Mouse (Mus musculus) midbrain, embryonic 11.5 days (tissue): ENCODE data around the gene Rcvrn. TPM values are rescaled to one million over a fixed set of nuclear protein-coding genes. Genes with fewer than 3 reads are reported as not detected.
A peak's percentile ranks its signal among the peaks of the same experiment; 100 is the strongest.

Source experiments
- ATAC-seq: fragments of 200-750 bp; cut with Nextera tagmentation; 2 replicates; pipeline ENCODE4 v1.8.0; 2017; ENCODE audit warnings: moderate TSS enrichment, moderate library complexity; ENCODE audit not compliant: low FRiP score
- DNase-seq: peaks from one replicate; pipeline ENCODE4 v3.0.0; 2015; ENCODE audit warnings: low spot score; ENCODE audit errors: missing footprints
- H3K27ac ChIP-seq: fragments of 300-500 bp; sonication (generic); 2 replicates; pipeline ENCODE4 v1.5.1; 2014; ENCODE audit warnings: low read depth, low read length
- H3K27me3 ChIP-seq: fragments of 300-500 bp; sonication (generic); 2 replicates; pipeline ENCODE4 v1.6.1; 2014; ENCODE audit warnings: mild to moderate bottlenecking, low read length, moderate library complexity, mixed read lengths; ENCODE audit not compliant: control insufficient read depth, insufficient read depth
- H3K36me3 ChIP-seq: fragments of 300-500 bp; sonication (generic); 2 replicates; pipeline ENCODE4 v1.6.1; 2014; ENCODE audit warnings: mild to moderate bottlenecking, low read length, moderate library complexity, mixed read lengths; ENCODE audit not compliant: control insufficient read depth, insufficient read depth
- H3K4me1 ChIP-seq: fragments of 300-500 bp; sonication (generic); 2 replicates; pipeline ENCODE4 v1.6.1; 2014; ENCODE audit warnings: low read length; ENCODE audit not compliant: control insufficient read depth, insufficient read depth
- H3K4me2 ChIP-seq: fragments of 300-500 bp; sonication (generic); 2 replicates; pipeline ENCODE4 v1.6.1; 2014; ENCODE audit warnings: mild to moderate bottlenecking, moderate library complexity
- H3K4me3 ChIP-seq: fragments of 300-500 bp; sonication (generic); 2 replicates; pipeline ENCODE4 v1.5.1; 2014; ENCODE audit warnings: low read depth, low read length
- H3K9ac ChIP-seq: fragments of 300-500 bp; sonication (generic); 2 replicates; pipeline ENCODE4 v1.6.1; 2014; ENCODE audit warnings: low read length
- H3K9me3 ChIP-seq: fragments of 300-500 bp; sonication (generic); 2 replicates; pipeline ENCODE4 v1.6.1; 2016; ENCODE audit warnings: low read length; ENCODE audit not compliant: control insufficient read depth
- WGBS: fragments of 180-500 bp; shearing (Covaris S2); extraction: QIAGEN DNeasy Blood & Tissue Kit; methylation state at CpG from one replicate; pipeline ENCODE4 v1.1.7; 2014; 5-methylcytosine and 5-hydroxymethylcytosine counted together
- polyA plus RNA-seq: library from polyadenylated mRNA; unstranded; fragments of >200 nt; fragmentation: Nextera tagmentation; extraction: Ambion mirVana; gene quantifications from 2 replicates; pipeline ENCODE4 v1.2.1, GENCODE M21; 2014

Gene Rcvrn
- polyA plus RNA-seq, result not detected in 2 replicates

DNA sequence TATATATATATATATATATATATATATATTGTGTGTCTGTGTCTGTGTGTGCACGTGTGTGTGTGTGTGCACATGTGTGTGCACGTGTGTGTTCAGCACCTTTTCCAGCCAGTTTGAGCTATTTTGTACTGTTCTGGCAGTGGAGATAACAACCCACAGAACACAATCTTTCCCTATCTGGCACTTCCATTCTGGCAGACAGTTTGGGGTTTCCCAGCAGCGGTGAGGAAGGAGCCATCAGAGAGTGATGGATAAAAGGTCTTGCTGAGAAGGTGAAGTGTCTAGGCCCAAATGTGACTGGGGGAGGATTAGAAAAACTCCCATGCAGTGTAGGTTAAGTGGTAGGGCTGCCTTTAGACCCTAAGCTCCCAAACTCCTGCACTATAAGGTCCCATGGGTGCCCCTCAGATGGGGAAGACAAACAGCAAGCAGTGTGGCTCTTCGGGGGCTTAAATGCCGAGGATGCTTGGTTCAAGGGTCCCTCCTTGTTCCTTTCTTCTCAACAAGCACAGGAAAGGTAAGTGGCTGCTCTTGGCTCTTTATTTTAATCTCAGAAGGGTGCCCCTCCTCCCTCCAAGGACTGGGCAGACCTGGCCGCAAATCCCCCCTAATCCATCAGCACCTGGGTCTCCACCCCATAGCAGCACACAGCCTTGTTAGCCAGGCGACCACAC is at the start of gene Rcvrn:
TSS of gene Rcvrn (plus strand) at position 624 of the 674 bp plus-strand sequence.
- Histone ChIP-seq H3K4me1 (no peaks in the 10 kb centered on the region), H3K4me3 (no peak within 1 kb of the TSS), H3K4me2 (no peak within 1 kb of the TSS), H3K9ac (no peak within 1 kb of the TSS), H3K9me3 (no peaks in the 10 kb centered on the region), H3K36me3 (no peaks in the 10 kb centered on the region), H3K27me3 (no peaks in the 10 kb centered on the region), H3K27ac (no peak within 1 kb of the TSS)
- 71% methylated on average over 7 of the region's 7 CpGs for WGBS
- DNase-seq (peak; percentile 47), ATAC-seq (no peak)

DNA sequence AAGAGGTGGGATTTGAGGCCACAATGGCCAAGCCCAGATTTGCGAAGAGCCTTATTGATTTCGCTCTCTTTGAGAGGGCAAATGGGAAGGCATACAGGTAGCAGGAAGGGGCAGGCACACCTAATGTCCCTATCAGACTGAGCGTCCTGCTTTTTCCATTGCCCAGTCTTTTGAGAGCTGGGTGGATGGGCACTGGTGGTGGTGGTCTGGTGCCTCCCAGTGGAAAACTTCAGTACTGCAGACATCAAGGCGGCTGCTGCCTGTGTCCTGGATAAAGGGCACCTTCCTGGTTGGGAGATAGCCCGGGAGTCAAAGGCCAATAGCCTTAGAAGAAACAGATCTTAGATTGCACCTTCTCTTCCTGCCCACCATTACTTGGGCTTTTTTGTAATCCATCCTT is 47.4 kb upstream of the Rcvrn start:
- WGBS, result 33% methylated on average over 5 of the region's 5 CpGs
- H3K4me2 ChIP-seq, result no peak overlapping the region
- no peaks in the 10 kb centered on the region for H3K9me3 ChIP-seq
- peaks cover 3% of the 10 kb centered on the region for H3K4me1 ChIP-seq
- no peaks in the 10 kb centered on the region for H3K27me3 ChIP-seq
- no peak overlapping the region for H3K9ac ChIP-seq
- 0 out of 2 replicates have a peak, but pooled peaks have one; percentile 38 for ATAC-seq
- H3K27ac ChIP-seq, result no peak overlapping the region
- H3K36me3 ChIP-seq, result no peaks in the 10 kb centered on the region
- DNase-seq, result peak; percentile 97
- H3K4me3 ChIP-seq, result no peak overlapping the region

DNA sequence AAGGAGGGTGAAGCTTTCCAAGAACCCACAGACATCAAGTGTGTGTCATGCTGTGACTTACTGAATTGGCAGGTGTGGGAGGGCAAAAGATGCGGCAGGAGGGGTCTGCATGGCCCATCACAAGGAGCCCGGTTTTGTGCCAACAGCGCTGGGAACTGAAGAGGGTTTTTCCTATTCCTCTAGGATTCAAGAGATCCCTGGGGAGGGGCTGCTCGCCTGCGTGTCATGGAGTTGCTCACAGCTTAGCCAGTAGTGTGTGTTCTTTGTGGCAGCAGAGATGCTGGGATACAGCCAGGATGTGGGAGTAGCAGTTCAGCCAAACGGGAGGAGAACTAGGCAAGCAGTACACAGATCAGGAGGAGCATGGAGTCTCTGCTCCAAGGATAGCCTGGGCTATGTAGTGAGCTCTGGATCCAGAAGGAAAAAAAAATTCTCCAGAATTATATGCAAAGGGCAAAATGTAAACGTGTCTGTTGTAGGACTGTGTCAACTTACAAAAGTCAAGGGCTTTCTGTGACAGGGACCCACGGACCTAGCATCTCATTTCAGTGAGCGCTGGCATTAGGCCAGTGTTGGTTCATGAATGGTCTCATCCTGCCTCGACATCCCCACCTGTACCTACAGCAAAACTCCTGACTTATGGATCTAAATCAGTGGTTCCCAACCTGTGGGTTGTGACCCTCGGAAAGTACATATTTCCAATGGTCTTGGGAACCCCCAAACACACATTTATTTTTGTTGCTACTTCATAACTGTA is 46.3 kb upstream of the Rcvrn start:
- Histone ChIP-seq H3K4me2 (no peak overlapping the region), H3K36me3 (no peaks in the 10 kb centered on the region), H3K27ac (no peak overlapping the region), H3K27me3 (no peaks in the 10 kb centered on the region), H3K9ac (no peak overlapping the region), H3K4me3 (no peak overlapping the region), H3K9me3 (no peaks in the 10 kb centered on the region), H3K4me1 (peaks cover 6% of the 10 kb centered on the region)
- WGBS, result 82% methylated on average over 11 of the region's 11 CpGs
- ATAC-seq (no peak), DNase-seq (no peak)

DNA sequence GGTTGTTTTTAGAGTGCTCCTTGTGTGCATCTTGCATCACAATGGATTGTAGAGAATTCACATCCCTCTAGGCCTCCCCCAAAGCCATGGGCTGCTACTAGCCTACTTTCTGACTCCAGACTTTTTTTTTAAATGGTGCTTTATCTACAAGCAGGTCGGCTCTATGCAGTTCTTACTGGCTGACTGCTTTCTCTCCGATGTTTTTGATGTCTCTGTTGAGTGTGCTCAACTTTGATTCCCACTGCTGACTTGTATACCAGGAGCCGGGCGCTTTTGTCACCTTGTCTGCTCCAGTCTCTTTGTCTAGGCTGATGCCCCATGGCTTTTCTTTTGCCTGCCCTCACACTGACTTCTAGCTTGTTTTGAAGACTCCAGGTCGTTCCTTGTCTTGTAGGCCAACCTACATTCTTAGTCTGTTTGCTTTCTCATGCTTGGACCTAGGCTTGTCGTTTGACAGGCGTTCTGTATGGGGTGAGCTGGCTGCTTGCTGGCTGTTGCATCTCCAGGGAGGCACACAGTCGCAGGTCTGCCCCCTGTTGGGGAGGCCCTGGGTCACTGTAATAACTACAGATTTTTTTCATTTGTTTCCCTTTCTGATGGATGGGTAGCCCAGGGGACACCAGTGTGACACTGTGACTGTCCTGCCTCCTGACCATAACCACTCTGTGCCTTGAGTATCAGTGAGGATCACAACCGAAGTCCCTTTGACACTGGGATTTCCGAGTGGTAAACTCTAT is 45.0 kb upstream of the Rcvrn start:
- H3K4me1 ChIP-seq, result peaks cover 6% of the 10 kb centered on the region
- peak; percentile 2 for DNase-seq
- H3K9ac ChIP-seq, result no peak overlapping the region
- ATAC-seq, result no peak
- no peak overlapping the region for H3K4me2 ChIP-seq
- H3K27me3 ChIP-seq, result no peaks in the 10 kb centered on the region
- H3K27ac ChIP-seq, result no peak overlapping the region
- no peak overlapping the region for H3K4me3 ChIP-seq
- H3K36me3 ChIP-seq, result no peaks in the 10 kb centered on the region
- H3K9me3 ChIP-seq, result no peaks in the 10 kb centered on the region
- WGBS, result 51% methylated on average over 10 of the region's 10 CpGs

DNA sequence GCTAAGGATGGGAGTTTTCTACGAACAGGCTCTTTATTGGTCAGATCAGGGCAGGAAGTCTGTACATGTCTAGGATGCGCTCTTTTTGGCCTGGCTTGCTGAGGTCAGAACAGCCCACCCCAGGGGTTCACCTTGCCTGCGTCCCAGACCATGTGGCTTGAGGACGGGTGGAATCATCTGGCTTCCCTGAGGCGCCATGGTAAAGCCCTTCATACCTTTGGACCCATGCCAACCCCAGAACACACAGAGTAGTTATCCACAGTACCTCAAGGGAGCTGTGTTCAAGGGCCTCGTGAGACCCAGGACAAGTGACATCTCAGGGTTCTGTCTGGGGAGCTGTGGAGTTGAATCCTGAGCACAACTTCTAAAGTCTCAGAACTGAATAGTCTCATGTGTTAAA is 43.4 kb upstream of the Rcvrn start:
- H3K4me3 ChIP-seq, result no peak overlapping the region
- H3K4me2 ChIP-seq, result no peak overlapping the region
- no peaks in the 10 kb centered on the region for H3K9me3 ChIP-seq
- ATAC-seq (no peak), DNase-seq (peak; percentile 74)
- H3K4me1 ChIP-seq, result peaks cover 6% of the 10 kb centered on the region
- H3K27me3 ChIP-seq, result no peaks in the 10 kb centered on the region
- no peak overlapping the region for H3K9ac ChIP-seq
- H3K36me3 ChIP-seq, result no peaks in the 10 kb centered on the region
- 85% methylated on average over 6 of the region's 6 CpGs for WGBS
- no peak overlapping the region for H3K27ac ChIP-seq

DNA sequence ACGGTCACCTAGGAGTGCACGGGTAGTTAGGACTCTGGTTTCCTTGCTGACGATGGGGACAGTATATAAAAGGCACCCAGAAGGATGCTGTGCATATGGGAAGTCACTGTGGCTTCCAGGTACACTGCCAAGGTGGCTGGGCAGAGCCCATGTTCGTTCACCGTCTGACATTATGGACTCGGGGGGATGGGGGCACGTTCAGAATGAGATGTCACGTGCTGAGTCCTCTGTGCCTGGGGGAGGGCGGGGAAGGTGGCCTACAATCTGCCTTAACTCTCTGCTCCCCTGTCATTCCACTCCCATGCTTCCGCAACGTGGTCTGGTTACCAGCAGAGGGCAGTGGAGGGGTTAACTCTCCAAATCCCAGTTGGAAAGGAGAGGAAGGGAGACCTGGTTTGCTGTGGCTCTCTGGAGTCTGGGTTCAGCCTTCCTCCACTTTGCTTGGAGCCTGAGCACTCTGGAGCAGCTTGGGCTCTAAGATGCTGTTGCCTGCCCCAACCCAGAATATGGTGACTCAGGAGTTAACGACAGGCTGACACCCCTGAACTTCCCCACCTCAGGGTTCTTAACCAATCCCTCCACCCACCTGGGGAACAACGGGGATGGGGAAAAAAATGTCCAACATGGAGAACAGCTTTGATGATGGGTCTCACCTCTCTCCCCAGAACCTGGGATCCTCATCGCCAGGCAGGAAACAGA is 42.8 kb upstream of the Rcvrn start:
- Histone ChIP-seq H3K4me1 (peaks cover 6% of the 10 kb centered on the region), H3K36me3 (no peaks in the 10 kb centered on the region), H3K4me2 (peak overlapping the region; percentile 4; the same call in 1 of the 2 replicates), H3K27ac (no peak overlapping the region), H3K9ac (no peak overlapping the region), H3K27me3 (no peaks in the 10 kb centered on the region), H3K9me3 (no peaks in the 10 kb centered on the region), H3K4me3 (no peak overlapping the region)
- WGBS, result 16% methylated on average over 14 of the region's 14 CpGs
- ATAC-seq (peak; percentile 53; the same call in 1 of the 2 replicates), DNase-seq (peak; percentile 92)

DNA sequence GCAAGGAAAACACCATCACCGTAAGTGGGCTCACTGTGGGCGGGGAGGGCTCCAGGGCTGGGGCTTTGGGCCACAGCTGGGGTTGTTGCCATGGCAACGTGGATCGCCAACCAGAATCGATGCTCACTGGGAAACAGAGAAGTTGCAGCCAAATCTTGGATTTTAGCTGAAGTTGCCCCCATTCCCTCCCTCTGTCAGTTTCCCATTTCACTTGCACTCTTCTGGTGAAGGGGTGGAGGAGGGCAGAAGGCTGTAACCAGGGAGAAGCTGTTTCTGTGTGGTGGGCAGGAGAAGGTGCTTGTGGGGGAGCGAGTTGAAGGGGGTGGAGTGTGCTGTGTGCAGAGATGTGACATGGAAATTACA is 42.3 kb upstream of the Rcvrn start:
- peak overlapping the region; percentile 4; the same call in 1 of the 2 replicates for H3K4me2 ChIP-seq
- peaks cover 6% of the 10 kb centered on the region for H3K4me1 ChIP-seq
- DNase-seq (no peak), ATAC-seq (0 out of 2 replicates have a peak, but pooled peaks have one; percentile 49)
- H3K27me3 ChIP-seq, result no peaks in the 10 kb centered on the region
- no peak overlapping the region for H3K9ac ChIP-seq
- no peak overlapping the region for H3K27ac ChIP-seq
- 28% methylated on average over 6 of the region's 6 CpGs for WGBS
- no peaks in the 10 kb centered on the region for H3K9me3 ChIP-seq
- H3K36me3 ChIP-seq, result no peaks in the 10 kb centered on the region
- H3K4me3 ChIP-seq, result no peak overlapping the region

DNA sequence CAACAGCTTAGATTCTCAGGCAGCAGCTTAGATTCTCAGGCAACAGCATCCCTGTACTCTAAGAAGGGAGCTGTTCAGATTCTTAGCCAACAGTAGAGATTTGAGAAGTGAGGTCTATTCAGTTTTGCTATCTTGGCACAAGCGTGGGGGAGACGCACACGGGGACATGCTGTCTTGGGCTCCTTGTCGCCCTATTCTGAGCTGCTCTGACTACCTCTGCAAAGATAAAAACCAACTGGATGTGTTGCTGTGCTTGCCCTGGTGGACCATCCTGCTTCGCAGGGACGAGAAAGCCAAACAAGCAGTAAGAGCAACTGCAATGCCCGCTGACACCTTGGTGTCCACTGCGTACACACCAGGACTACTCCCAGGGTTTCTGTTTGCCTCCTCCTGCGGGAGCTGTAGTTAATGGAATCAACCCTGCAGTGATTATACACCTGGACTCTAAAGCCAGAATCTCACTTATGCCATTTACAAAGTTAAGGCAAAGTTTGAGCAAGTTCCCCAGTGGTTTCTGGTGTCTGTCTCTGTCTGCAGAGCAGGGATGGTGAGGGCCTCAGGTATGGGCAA is 41.5 kb upstream of the Rcvrn start:
- Histone ChIP-seq H3K27me3 (no peaks in the 10 kb centered on the region), H3K4me2 (no peak overlapping the region), H3K4me3 (no peak overlapping the region), H3K36me3 (no peaks in the 10 kb centered on the region), H3K9ac (no peak overlapping the region), H3K9me3 (no peaks in the 10 kb centered on the region), H3K4me1 (peaks cover 6% of the 10 kb centered on the region), H3K27ac (no peak overlapping the region)
- ATAC-seq, result no peak
- peak; percentile 74 for DNase-seq
- WGBS, result 87% methylated on average over 9 of the region's 9 CpGs
